Mouse (Mus musculus): ENCODE data around the gene Ubxn2a. TPM values are rescaled to one million over a fixed set of nuclear protein-coding genes. Genes with fewer than 3 reads are reported as not detected.
"Not testable (repeated sequence)": the region's sequence is repeated elsewhere in the genome, so short reads cannot be mapped to it uniquely, and the experiment has no call there.

Ubxn2a gene
- 10 to 100 TPM; 50.4 to 52.4 TPM for total RNA-seq (2021)
- long read RNA-seq, experiment 1, transcript Ubxn2a-201 (7 exons, 2,696 nt), result major isoform, 20 of 50 reads
- long read RNA-seq, experiment 1, transcript Ubxn2a-202 (6 exons, 965 nt), result minor isoform, 5 of 50 reads
- long read RNA-seq, experiment 1, partial matches to known transcripts, result 13 of 50 reads
- long read RNA-seq, experiment 1, other reads (novel, unspliced or antisense), result 12 of 50 reads
- long read RNA-seq, experiment 2, transcript Ubxn2a-202 (6 exons, 965 nt), result minor isoform, 7 of 92 reads
- long read RNA-seq, experiment 2, transcript Ubxn2a-201 (7 exons, 2,696 nt), result major isoform, 48 of 92 reads
- long read RNA-seq, experiment 2, partial matches to known transcripts, result 5 of 92 reads
- long read RNA-seq, experiment 2, other reads (novel, unspliced or antisense), result 32 of 92 reads

DNA sequence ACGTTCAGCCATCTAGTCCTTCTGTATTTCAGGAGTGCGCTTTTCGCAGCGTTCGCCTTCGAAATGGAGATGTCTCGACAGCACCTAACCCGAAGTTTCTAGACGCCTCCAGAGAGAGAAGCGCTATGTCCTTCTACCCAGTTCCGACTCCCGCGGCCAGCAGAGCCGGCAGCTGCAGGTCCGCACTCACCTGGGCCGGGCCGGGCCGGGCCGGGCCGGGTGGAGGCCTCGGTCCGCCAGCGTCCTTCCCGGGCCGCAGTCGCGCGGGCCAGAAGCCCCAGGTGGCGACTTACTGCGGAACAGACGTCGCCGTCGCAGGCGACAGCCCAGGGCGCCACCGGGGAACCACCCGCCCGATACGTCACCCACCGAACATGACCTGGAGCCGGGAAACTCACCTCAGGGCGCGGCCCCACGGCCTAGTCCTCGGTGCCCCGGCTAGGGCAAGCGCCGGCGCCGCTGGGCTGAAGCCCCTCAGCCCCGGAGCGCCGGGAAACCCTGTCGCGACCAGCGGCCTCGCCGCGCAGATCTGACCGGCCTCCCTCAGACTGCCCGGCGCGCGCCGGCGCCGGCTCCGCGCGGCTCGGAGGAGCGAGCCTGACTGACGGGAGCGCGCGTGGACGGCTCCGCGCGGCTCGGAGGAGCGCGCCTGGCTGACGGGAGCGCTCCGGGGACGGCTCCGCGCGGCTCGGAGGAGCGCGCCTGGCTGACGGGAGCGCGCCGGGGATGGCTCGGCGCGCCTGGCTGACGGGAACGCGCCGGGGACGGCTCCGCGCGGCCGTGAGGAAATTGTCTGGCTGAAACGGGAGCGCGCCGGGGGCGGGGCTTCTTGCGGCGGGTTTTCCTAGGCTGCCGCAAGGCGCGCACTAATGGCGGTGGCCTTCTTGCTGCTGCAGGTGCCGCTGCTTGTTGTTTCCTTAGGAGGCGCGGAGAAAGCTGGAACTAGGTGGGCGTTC, at the start of gene Ubxn2a:
Gene Ubxn2a (minus strand): TSS at position 755 of the 956 bp plus-strand sequence.
- peak; percentile 96 for DNase-seq
- intact Hi-C loops (cut with DNase I; ENCODE audit: low total_unique reads), result no loop called here

DNA sequence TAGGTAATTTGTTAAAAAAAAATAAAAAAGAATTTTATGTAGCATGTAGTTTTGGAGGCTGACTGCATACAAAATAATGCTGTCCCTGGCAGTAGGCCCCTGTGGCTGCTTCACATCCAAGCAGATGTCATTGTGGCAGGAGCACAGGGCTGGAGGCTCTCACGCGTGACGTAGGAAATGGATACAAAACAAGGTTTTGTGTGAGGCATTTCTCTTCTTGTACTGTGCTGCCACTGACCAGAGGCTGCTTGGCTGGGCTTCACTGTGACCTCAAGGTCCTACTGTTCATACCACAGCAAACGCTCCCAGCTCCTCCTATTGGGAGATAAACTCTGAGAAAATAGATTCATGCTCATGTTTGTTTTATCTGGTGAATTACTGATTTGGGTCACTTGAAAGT, 45.7 kb upstream of the Ubxn2a start:
- peak; percentile 3 for DNase-seq
- intact Hi-C loops (cut with DNase I; ENCODE audit: low total_unique reads), result no loop called here

DNA sequence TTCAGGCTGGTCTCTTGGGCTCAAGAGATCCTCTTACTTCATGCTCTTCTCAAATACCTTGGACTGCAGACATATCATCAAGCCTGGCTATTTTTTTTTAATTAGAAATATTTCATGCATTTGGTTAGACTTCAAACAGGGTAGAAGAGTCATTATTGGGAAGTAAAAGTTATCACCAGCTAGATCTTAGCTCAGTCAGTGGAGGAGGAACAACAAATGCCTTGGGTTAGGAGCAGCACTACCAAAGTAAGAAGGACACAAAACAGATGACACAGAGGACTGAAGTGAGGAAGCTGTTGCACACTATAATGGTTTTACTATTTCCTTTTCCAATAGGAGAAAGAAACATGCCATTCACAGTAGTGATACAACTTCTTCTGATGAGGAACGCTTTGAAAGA, 44.8 kb upstream of the Ubxn2a start:
- no peak for DNase-seq
- intact Hi-C loops (cut with DNase I; ENCODE audit: low total_unique reads), result no loop called here

DNA sequence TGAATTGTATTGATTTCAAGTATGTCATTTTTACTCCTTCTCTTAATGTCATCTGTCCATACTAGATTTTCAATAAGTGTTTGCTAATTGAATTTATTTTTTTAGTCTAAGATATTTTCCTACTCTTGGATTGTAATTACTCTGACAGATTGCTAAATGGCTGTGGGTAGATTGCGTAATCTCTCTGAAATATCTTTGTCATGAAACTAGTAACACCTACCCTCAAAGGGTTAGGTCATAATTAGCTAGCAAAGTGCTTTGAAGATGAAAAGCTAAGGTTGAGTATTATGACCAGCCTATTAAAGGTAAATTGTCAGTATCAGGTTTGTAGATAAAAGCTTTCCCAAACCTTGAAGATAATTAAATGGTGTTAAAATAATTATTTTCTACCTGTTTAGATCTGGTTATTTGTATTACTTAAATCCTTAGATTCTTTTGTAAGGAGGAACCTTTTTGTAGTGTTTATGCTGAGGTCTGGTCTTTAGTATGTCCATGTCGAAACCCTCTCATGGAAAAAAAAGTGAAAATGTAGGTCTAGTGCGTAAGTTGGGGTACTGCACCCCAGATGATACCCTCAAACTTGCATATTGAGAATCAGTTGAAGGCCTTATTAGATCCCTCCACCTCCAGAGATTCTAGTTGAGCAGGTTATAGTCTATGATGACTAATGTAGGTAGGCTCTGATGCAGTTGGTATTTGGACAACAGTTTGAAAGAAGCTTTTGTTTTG, 23.5 kb upstream of the Ubxn2a start:
- intact Hi-C loops (cut with DNase I; ENCODE audit: low total_unique reads), result no loop called here
- DNase-seq, result no peak

DNA sequence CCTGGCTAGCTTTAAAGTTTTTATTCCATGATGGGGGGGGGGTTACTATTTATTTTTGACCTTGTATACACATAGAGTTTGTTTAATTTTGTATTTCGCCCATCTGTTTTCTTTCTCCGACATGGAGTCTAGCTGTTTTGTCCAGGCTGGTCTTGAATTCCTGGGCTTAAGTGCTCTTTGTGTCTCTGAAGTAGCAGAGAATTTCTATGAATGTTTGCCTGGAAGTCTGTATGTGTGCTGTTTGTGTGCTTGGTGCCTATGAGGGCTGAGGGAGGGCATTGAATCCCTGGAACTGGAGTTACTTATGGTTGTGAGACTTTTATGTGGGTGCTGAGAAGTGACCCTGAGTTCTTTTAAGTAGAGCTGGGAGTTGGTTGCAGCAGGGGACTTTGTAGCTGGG, 20.7 kb upstream of the Ubxn2a start:
- no peak for DNase-seq
- intact Hi-C loops (cut with DNase I; ENCODE audit: low total_unique reads), result no loop called here

DNA sequence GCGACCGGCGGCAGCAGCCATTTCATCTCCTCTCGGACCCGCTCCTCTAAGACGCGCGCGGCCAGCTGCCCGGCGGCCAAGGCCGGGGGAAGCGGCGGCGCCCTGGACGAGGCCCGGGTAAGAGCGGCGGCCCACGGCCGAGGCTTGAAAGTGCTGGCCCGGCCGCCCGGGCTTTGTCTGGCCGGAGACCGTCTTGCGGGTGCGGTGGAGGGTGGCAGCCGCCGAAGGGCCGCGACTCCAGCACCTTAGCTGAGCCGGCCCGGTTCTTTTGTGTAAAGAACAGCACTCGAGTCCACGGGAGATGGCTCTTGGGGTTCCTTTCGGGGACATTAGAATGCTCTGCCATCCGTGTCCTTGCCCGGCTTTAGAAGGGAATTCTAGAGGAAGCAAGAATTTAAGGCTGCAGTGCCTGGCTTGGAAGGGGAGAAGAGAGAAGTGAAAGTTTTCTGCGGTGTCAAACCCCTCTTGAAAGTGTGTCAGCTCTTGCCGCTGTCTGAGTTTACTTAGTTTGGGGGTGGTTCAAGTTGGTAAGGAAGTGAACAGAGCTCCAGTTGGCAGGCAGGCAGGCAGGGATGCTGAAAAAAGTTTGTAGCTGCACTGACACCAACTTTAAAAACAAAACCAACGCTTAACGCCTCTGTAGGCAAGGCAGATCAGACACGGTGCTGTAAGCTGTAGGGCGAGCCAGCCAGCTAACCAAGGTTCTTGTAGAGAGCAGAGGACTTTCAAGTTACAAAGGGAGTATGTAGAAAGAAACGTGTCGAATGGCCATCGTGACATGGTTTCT, 10.5 kb upstream of the Ubxn2a start:
- DNase-seq, result peak; percentile 18

DNA sequence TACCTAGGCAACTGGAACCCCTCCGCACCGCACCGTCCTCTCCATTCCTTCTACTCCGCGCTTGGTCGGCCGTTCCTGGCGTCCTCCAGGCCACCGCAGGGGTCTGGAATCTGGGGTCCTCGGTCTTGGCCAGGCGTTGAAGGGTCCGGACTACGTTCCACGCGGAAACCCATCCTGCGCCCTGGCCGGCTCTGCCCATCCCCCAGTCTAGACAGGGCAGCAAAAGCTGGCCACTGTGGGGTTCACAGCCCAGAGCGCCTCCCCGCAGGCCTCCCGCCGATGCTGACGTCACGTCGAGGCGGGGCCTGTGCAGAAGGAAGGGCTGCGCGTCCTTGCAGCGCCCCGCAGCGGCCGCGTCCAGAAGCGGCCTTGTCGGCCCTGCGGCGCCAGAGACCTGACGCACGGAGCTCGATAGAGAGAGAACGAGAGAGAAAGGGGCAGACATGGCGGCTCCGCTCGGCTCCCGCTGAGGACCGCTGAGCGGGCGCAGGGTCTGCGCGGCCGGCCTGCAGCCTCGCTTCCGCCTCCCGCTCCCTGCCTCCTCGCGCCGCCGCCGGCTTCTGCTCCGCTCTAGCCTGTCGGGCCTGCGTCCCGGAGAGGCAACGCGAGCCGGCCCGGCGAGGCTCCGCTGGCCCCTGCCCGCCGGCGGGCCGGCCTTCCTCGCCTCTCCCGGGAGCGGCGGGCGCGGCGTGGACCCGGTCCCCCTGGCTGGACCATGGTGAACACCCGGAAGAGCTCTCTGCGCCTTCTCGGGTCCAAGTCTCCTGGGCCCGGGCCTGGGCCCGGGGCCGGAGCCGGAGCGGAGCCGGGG, 9.7 kb upstream of the Ubxn2a start, which contains the start of gene Atad2b:
Gene Atad2b (plus strand): TSS at position 360 of the 811 bp plus-strand sequence.
- DNase-seq, result peak; percentile 98
- intact Hi-C loops (cut with DNase I; ENCODE audit: low total_unique reads), result no loop called here

More for the DNA sequence above, 10.5 kb upstream of the Ubxn2a start:
- intact Hi-C loops (cut with DNase I; ENCODE audit: low total_unique reads), result no loop called here

DNA sequence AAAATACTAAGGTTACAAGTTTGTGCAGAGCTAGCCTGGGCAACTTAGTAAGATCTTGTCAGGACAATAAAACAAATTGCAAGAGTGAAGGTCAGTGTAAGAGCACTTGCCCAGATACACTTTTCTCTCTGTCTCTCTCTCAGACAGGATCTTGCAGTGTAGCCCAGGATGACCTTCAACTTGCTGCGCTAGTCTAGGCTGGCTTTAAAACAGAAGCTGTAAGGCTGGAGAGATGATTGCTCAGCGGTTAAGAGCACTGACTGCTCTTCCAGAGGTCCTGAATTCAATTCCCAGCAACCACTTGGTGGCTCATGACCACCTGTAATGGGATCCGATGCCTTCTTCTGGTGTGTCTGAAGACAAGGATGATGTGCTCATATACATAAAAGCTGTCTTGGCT, 7.4 kb upstream of the Ubxn2a start:
- DNase-seq, result no peak

DNA sequence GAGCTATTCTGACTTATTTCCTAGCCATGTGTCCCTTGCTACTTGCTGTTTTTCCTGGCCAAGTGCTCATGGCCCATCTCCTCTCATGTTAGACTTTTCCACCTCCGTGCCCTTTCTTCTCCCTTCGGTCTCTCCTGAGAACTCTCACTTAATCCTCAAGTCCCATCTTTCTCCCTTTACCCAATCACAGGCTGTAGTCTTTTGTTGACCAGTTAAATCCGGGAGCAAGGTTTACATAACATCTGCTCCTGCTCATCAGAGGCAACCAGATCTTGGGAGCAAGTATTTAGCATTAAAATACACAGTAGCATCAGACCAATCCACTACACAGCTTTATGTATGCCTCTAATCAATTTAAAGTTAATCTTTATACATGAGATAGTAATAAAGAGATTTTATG, 6.9 kb upstream of the Ubxn2a start:
- no peak for DNase-seq
- intact Hi-C loops (cut with DNase I; ENCODE audit: low total_unique reads), result no loop called here

More for the DNA sequence above, 7.4 kb upstream of the Ubxn2a start:
- intact Hi-C loops (cut with DNase I; ENCODE audit: low total_unique reads), result no loop called here

DNA sequence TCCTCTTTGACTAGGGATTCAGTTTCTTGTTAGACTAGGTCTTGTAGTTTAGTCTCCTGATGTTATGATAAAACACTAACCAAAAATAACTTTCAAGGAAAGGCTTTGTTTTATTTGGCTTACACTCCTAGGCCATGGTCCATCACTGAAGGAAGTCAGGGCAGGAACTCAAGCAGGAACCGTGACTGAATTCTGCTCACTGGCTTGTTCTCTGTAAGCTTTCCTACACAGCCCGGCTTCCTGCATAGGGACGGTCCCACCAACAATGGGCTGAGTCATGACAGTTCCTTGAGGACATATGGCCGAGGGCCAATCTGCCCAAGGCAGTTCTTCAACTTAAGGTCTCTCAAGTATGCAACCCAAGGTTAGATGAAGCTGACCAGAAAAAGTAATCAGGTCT, 4.2 kb upstream of the Ubxn2a start:
- intact Hi-C loops (cut with DNase I; ENCODE audit: low total_unique reads), result no loop called here
- no peak for DNase-seq

DNA sequence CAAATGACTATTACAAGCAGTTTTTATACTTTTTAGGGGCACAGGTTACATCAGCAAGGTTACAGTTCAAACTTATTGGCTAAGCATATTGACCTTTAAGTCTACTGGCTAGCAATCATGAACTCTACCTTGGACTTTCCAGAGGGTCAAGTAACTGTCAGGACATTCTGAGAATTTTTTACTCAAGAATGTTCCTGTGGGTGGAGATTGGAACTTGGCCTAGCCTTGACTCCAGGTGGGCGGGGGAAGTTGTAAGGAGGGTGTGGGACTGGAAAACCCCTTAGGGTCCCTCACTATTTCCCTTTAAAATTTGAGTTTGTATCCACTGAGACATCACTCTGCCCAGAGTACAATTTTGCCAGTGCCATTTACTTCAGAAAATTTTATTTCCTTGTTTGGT, 3.0 kb upstream of the Ubxn2a start:
- DNase-seq; intact Hi-C loops (cut with DNase I; ENCODE audit: low total_unique reads): not testable (repeated sequence)

DNA sequence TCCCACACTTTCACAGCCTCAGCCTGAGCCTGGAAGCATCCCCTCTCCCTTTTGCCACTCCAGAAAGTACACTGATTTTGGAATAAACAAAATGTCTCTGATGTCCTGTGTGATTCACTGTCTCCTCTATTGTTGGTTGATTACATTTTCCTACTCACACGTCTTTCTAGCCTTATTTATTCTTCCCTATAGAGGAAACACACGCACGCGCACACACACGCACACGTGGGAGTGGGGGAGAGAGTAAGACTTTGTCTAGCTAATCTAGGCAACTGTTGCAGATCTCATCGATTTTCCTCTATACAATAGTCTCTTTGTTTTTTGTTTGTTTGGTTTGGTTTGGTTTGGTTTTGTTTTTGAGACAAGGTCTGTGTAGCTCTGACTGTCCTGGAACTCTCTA, 886 bp upstream of the Ubxn2a start:
- DNase-seq, result no peak
- intact Hi-C loops (cut with DNase I; ENCODE audit: low total_unique reads), result no loop called here

DNA sequence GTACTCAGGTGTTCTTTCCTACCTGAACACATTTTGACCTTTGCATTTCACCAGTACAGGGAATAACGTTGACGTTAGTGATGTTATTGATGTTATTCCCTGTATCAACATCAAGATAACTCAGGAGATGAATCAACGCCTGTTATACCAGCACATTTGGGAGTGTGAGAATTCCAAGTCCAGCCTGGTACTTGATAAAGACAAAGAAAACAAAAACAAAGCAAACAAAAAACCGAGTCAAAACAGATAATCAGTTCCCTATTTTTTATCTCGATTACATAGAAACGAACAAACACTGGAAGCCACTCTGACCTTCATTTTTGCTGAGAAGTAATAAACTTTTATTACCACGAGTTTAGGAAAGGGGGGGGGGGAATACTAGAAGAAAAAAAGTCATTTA, 1.0 kb downstream of the Ubxn2a start:
- intact Hi-C loops (cut with DNase I; ENCODE audit: low total_unique reads), result no loop called here

DNA sequence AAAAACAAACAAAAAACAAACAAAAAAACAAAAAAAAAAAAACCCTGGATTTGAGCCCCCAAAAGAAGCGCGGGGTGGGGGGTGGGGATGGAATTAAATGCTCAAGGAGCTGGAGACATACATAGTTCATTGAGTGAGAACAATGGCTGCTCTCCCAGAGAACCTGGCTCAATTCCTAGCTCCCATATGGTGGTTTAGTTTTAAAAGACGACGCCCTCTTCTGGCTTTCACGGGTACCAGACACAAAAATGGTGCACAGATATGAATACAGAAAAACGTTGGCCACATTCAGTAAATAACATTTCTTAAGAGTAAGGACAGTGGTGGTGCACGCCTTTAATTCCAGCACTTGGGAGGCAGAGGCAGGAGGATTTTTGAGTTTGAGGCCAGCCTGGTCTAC, 1.6 kb downstream of the Ubxn2a start:
- intact Hi-C loops (cut with DNase I; ENCODE audit: low total_unique reads), result no loop called here

More for the DNA sequence above, 1.0 kb downstream of the Ubxn2a start:
- DNase-seq, result no peak

DNA sequence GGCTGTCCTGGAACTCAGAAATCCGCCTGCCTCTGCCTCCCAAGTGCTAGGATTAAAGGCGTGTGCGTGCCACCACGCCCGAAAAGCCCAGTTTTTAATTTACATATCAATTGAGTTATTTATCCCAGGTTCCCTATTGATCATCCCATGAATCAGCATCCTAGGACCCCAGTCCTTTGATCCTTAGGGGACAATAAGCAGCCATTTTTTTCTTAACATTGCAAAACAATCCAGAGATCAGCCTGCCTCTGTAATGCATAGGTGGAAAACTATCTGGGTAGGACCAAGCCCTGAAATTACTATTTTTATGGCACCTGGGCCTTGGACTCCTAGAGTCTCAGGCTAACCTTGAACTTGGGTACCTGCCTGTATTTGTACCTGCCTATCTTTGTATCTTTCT, 9.5 kb downstream of the Ubxn2a start:
- intact Hi-C loops (cut with DNase I; ENCODE audit: low total_unique reads), result no loop called here
- no peak for DNase-seq

More for the DNA sequence above, 1.6 kb downstream of the Ubxn2a start:
- no peak for DNase-seq

DNA sequence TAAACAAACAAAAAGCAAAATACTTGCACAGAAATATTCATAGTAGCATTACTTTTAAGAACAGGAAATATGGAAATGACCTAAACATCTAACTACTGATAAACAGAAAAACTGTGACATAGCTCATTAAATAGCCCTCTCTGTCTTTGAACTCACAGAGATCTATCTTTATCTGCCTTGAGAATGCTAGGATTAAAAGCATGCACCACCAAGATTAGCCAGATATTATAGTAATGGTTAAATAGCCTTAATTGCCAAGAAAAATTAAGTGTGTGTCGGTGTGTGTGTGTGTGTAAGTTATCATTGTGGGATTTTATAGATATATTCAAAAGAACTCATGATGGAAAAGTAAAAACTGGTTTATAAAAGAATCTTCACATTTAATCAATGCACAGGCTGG, 17.6 kb downstream of the Ubxn2a start:
- no peak for DNase-seq
- intact Hi-C loops (cut with DNase I; ENCODE audit: low total_unique reads), result no loop called here

DNA sequence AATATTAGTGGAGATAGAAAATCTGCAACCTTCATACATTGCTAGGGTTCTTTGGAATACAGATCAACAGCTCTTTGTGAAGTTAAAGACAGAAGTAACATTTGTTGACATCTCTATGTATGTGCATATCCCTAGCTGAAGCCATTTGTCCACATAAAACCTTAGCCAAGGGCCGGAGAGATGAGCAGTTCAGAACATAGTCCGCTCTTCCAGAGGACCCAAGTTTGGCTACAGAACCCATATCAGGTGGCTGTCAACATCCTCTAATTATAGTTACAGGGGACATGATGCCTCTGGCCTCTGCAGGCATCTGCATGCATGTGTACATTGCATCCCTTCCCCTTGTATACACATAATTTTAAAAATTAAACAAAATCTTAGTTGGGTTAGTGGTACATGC, 18.3 kb downstream of the Ubxn2a start:
- intact Hi-C loops (cut with DNase I; ENCODE audit: low total_unique reads), result no loop called here
- no peak for DNase-seq

DNA sequence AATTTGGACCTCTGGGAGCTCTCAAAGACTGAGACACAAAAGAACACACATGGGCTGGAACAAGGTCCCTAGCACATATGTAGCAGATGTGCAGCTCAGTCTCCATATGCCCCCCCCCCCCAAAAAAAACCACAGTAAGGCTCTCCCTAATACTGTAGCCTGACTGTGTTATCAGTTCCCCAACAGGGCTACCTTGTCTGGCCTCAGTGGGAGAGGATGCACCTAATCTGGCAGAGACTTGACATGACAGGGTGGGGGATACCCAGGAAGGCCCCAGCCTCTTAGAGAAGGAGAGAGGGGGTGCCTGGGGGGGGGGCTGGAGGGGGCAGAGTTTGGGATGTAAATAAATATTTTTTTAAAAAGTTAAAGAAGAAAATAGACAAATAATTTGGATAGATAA, 18.8 kb downstream of the Ubxn2a start:
- no peak for DNase-seq
- intact Hi-C loops (cut with DNase I; ENCODE audit: low total_unique reads), result no loop called here

Measured in gastrocnemius, postnatal 14 days (tissue).